Mouse (Mus musculus) stomach, embryonic 14.5 days (tissue): ENCODE data around the gene Sgsh. TPM values are rescaled to one million over a fixed set of nuclear protein-coding genes. Genes with fewer than 3 reads are reported as not detected.

Source experiments
- ATAC-seq: fragments of 200-750 bp; cut with Nextera tagmentation; 2 replicates; pipeline ENCODE4 v1.8.0; 2017; ENCODE audit warnings: low read depth, moderate TSS enrichment; ENCODE audit not compliant: insufficient number of reproducible peaks, insufficient read depth, low FRiP score
- H3K27ac ChIP-seq: fragments of 300-500 bp; sonication (generic); 2 replicates; pipeline ENCODE4 v1.5.1; 2014; ENCODE audit warnings: mild to moderate bottlenecking, low read length, moderate library complexity, mixed read lengths
- H3K27me3 ChIP-seq: fragments of 300-500 bp; sonication (generic); 2 replicates; pipeline ENCODE4 v1.6.1; 2014; ENCODE audit warnings: low read length, control low read depth, mixed read lengths; ENCODE audit not compliant: control insufficient read depth, insufficient read depth
- H3K36me3 ChIP-seq: fragments of 300-500 bp; sonication (generic); 2 replicates; pipeline ENCODE4 v1.6.1; 2014; ENCODE audit warnings: mild to moderate bottlenecking, control low read depth, low read length, moderate library complexity, mixed read lengths; ENCODE audit not compliant: control insufficient read depth, insufficient read depth
- H3K4me1 ChIP-seq: fragments of 300-500 bp; sonication (generic); 2 replicates; pipeline ENCODE4 v1.6.1; 2014; ENCODE audit warnings: low read length, control low read depth, mixed read lengths; ENCODE audit not compliant: control insufficient read depth, insufficient read depth
- H3K4me2 ChIP-seq: fragments of 300-500 bp; sonication (generic); replicated peaks from 2 replicates; pipeline ENCODE4 v1.6.1; 2014; ENCODE audit warnings: low read depth, low read length, control low read depth
- H3K4me3 ChIP-seq: fragments of 300-500 bp; sonication (generic); 2 replicates; pipeline ENCODE4 v1.5.1; 2014; ENCODE audit warnings: low read depth, low read length, control low read depth
- H3K9ac ChIP-seq: fragments of 300-500 bp; sonication (generic); replicated peaks from 2 replicates; pipeline ENCODE4 v1.6.1; 2014; ENCODE audit warnings: low read depth, mild to moderate bottlenecking, control low read depth, low read length, moderate library complexity, mixed read lengths
- H3K9me3 ChIP-seq: fragments of 300-500 bp; sonication (generic); 2 replicates; pipeline ENCODE4 v1.6.1; 2016; ENCODE audit warnings: low read depth, low read length, control low read depth; ENCODE audit not compliant: control insufficient read depth
- WGBS: fragments of 180-500 bp; shearing (Covaris S2); extraction: QIAGEN DNeasy Blood & Tissue Kit; methylation state at CpG from one replicate; pipeline ENCODE4 v1.1.7; 2014; 5-methylcytosine and 5-hydroxymethylcytosine counted together
- polyA plus RNA-seq: library from polyadenylated mRNA; unstranded; fragments of >200 nt; fragmentation: Nextera tagmentation; extraction: Ambion mirVana; gene quantifications from 2 replicates; pipeline ENCODE4 v1.2.1, GENCODE M21; 2014

The Sgsh gene
- polyA plus RNA-seq, 1 experiment from 2014 or later: 5.8 TPM

DNA sequence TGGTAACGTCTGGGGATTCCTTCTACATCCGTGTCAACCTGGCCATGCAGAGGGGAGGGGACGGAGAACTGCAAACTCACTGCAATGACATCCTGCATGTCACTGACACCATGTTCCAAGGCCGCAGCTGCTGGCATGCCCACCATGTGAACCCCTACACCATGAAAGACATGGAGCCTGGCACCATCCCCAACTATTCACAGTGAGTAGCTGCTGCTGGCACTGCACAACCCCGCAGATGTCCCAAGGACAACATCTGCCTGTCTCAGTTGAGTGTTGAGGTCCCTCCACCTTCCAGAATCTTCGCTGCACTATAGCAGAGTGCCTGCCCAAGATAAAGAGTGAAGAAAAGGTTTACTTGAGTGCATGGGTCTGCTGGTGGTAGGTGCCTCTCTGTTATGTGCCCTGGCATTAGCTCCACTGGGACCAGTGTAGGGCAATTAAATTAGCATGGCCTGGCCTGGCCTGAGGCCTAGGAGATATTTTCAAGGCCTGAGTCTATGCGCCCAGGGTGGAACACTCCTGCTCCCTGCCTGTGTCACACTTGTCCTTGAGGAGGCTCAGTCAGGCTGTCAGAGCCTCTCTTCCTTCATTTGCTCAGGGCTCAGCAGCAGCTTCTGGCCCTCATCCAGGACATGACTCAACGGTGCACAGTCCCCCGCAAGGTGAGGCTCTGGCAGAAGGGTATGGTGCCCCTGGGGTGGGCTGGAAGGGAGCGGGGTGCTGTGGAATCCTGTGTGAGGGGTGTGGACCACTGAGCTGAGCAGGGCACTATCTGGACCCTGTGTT lies 16.9 kb downstream of the Sgsh start:
- no peaks in the 10 kb centered on the region for H3K4me1 ChIP-seq
- H3K9ac ChIP-seq: no peak overlapping the region
- no peak overlapping the region for H3K27ac ChIP-seq
- H3K36me3 ChIP-seq: no peaks in the 10 kb centered on the region
- H3K9me3 ChIP-seq: no peaks in the 10 kb centered on the region
- H3K4me2 ChIP-seq: no peak overlapping the region
- WGBS: 79% methylated on average over 10 of the region's 10 CpGs
- no peak for ATAC-seq
- H3K27me3 ChIP-seq: no peaks in the 10 kb centered on the region
- no peak overlapping the region for H3K4me3 ChIP-seq

DNA sequence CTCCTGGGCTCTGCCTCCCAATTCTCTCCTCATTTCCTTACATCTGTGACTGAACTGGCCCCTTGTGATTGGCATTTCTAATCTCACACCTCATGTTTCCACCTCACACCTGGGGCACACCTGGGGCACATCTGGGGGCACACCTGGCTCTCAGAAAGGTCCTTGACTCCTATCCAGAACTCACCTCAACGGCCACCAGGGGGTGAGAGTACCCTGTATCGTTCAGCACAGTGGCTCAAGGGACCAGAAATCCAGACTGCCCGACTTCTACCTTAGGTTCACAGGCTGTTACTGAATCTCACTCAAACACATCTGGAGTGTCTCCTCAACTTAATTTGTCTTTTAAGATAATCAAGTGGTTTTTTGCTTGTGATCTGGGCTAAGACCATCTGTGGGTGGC lies 23.4 kb downstream of the Sgsh start:
- ATAC-seq: no peak
- no peak overlapping the region for H3K9ac ChIP-seq
- H3K27me3 ChIP-seq: no peaks in the 10 kb centered on the region
- no peaks in the 10 kb centered on the region for H3K9me3 ChIP-seq
- WGBS: 44% methylated on average over 3 of the region's 3 CpGs
- H3K4me3 ChIP-seq: no peak overlapping the region
- H3K4me2 ChIP-seq: no peak overlapping the region
- no peak overlapping the region for H3K27ac ChIP-seq
- H3K4me1 ChIP-seq: no peaks in the 10 kb centered on the region
- no peaks in the 10 kb centered on the region for H3K36me3 ChIP-seq

DNA sequence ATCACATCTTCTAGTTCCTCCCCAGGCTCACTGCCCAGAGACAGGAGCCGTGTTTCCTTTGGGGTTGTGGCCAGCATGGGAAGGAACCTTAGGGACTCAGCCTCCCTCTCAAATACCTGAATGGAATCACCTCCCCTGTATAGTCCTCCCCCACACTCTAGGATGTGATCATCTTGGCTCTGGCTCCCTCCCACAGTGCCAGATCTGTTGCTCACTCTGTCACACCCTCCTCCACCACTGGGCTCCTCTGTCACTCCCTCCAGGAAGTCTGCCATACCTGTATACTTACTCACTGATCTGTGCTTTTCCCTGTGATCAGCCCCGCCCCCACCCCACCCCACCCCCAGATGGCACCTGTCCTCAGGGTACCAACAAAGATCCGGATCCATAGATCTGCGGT lies 24.7 kb downstream of the Sgsh start:
- 57% methylated on average over 4 of the region's 4 CpGs for WGBS
- no peaks in the 10 kb centered on the region for H3K9me3 ChIP-seq
- ATAC-seq: no peak; the same call in 1 of the 2 replicates
- no peak overlapping the region for H3K9ac ChIP-seq
- H3K4me2 ChIP-seq: no peak overlapping the region
- no peak overlapping the region for H3K27ac ChIP-seq
- no peaks in the 10 kb centered on the region for H3K36me3 ChIP-seq
- no peak overlapping the region for H3K4me3 ChIP-seq
- no peaks in the 10 kb centered on the region for H3K4me1 ChIP-seq
- H3K27me3 ChIP-seq: no peaks in the 10 kb centered on the region

DNA sequence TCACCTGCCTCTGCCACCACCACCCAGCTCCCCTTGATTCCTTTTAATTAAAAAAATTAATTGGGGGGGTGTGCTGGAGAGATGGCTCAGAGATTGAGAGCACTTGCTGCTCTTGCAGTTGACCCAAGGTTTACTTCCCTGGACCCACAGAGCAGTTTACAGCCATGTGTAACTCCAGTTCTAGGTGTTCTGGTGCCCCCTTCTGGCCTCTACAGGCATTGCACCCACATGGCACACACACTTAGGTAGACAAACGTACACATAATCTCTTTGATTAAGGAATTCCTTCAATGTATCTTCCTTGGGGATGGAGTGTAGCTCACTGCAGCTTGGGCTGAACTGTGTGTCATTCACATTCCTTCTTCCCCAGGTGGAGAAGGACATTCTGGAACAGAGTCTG lies 30.3 kb downstream of the Sgsh start:
- H3K36me3 ChIP-seq: no peaks in the 10 kb centered on the region
- no peak overlapping the region for H3K4me3 ChIP-seq
- no peaks in the 10 kb centered on the region for H3K9me3 ChIP-seq
- no peaks in the 10 kb centered on the region for H3K27me3 ChIP-seq
- H3K27ac ChIP-seq: no peak overlapping the region
- no peak for ATAC-seq
- no peak overlapping the region for H3K9ac ChIP-seq
- WGBS: 66% methylated on average over 1 of the region's 1 CpGs
- H3K4me2 ChIP-seq: no peak overlapping the region
- H3K4me1 ChIP-seq: no peaks in the 10 kb centered on the region

DNA sequence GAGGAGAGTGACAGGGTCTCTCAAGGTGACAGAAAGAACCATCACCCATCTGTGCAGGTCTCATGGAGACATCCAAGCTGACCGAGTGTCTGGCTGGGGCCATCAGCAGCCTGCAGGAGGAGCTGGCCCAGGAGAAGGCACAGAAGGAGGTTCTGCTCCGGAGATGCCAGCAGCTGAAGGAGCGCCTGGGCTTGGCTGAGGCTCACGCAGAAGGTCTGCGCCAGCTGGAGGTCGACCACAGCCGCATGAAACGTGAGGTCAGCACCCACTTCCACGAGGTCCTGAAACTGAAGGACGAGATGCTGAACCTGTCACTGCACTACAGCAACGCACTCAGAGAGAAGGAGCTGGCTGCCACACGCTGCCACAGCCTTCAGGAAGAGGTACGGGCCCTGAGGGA lies 32.8 kb downstream of the Sgsh start:
- Histone ChIP-seq H3K4me3 (no peak overlapping the region), H3K4me1 (no peaks in the 10 kb centered on the region), H3K36me3 (no peaks in the 10 kb centered on the region), H3K27me3 (no peaks in the 10 kb centered on the region), H3K9ac (no peak overlapping the region), H3K4me2 (no peak overlapping the region), H3K27ac (no peak overlapping the region), H3K9me3 (no peaks in the 10 kb centered on the region)
- no peak for ATAC-seq
- 74% methylated on average over 13 of the region's 13 CpGs for WGBS

DNA sequence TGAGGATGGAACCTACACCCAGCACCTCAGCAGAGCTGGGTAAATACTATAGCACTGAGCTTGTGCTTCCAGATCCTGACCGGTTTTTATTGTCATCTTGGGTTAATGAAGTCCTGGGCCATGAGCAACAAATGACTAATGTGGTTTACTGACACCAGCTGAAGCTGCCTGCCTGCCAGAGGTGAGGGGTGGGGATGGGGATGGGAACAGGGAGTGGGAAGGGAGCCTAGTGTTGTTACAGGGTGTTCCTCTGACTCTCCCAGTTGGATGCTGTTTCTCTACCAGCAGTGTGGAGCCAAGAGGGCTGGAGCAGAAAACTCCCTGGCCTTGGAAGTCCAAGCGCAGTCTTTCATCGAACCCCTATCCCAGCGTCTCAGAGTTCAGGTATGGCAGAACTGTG lies 38.6 kb downstream of the Sgsh start:
- Histone ChIP-seq H3K27ac (no peak overlapping the region), H3K27me3 (no peaks in the 10 kb centered on the region), H3K9ac (no peak overlapping the region), H3K4me1 (no peaks in the 10 kb centered on the region), H3K36me3 (no peaks in the 10 kb centered on the region), H3K9me3 (no peaks in the 10 kb centered on the region), H3K4me3 (no peak overlapping the region), H3K4me2 (no peak overlapping the region)
- 70% methylated on average over 4 of the region's 4 CpGs for WGBS
- no peak for ATAC-seq

DNA sequence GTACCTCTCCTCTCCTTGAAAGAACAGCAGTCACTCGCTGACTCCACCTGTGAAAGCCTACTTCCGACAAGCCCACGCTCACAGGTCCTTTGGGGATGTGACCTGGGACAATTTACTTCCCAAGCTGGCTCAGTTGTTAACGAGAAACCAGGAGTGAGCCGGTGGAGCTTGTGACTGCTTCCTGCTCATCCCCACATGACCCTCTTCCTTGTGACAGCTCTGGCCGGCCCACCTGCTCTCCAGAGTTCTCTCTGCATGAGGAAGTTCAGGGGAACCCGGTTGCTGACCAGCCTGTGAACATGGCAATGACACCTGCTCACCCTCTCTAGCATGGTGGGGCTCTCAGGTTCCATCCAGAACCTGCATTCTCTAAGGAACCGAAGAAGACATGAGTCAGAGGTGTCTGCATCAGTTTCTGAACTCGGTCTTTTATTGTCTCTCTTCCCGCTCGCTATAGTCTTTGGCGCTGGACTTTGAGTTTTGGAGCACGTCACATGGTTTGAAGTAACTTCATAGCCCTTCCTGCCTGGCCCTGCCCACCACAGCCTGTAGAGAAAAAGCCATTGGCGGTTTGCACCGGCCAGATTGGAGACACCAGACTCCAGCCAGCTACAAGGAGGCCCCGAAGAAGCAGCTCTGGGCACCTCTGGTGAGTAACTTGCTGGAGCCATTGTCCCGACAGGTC lies 40.9 kb downstream of the Sgsh start:
- Histone ChIP-seq H3K36me3 (no peaks in the 10 kb centered on the region), H3K27ac (no peak overlapping the region), H3K4me1 (no peaks in the 10 kb centered on the region), H3K9me3 (no peaks in the 10 kb centered on the region), H3K4me3 (no peak overlapping the region), H3K4me2 (no peak overlapping the region), H3K9ac (no peak overlapping the region), H3K27me3 (no peaks in the 10 kb centered on the region)
- no peak for ATAC-seq
- 78% methylated on average over 17 of the region's 17 CpGs for WGBS

DNA sequence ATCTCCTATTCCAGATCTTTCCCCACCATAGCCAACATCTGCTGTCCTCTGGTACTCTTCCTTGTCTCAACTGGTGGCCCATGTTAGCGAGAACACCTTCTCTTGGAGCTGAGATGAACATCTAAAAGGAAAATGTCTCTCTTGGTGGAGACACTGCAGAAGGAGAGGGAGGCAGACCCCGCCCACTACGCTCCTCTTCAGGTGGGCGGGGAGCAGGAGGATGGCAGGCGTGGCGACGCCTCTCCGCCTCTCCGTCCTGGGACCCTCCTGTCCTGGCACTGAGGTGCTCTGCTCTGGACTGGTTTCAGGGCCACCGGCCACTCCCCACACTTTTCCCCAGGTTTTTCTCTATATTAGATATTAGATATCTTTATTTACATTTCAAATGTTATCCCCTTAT lies 44.7 kb downstream of the Sgsh start:
- Histone ChIP-seq H3K36me3 (no peaks in the 10 kb centered on the region), H3K27ac (no peak overlapping the region), H3K4me1 (no peaks in the 10 kb centered on the region; the same call in 1 of the 2 replicates), H3K4me2 (no peak overlapping the region), H3K27me3 (no peaks in the 10 kb centered on the region), H3K9me3 (no peaks in the 10 kb centered on the region), H3K9ac (no peak overlapping the region), H3K4me3 (no peak overlapping the region)
- 15% methylated on average over 10 of the region's 10 CpGs for WGBS
- ATAC-seq: no peak
